Mouse (Mus musculus) spleen, postnatal 36 days (tissue): Measurements from ENCODE around the gene Guk1.
"Not testable (repeated sequence)": the region's sequence is repeated elsewhere in the genome, so short reads cannot be mapped to it uniquely, and the experiment has no call there.

Source experiments
- DNase-seq, 2 experiments: peaks; one replicate each; pipeline ENCODE4 v3.0.0; 2022; ENCODE audit warnings: low spot score in 2 of 2, mixed read lengths in 1 of 2

Guk1 gene

DNA sequence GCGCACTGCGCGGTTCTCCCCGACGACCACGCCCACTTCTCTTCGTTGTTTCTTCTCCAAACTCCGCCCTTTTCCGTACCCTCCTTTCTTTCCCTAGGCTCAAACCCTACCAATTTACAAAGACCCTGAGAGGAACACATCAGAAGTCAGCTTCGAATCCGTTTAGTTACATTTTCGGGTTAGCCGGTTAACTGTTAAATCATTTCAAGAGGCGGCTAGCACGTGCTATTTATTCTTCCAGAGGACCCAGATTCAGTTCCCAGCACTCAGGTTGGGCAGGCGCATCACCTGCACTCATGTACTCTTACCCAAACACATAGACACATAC lies at the start of gene Guk1:
Guk1 (minus strand) TSS at position 154 of the 328 bp plus-strand sequence.
- no peak for DNase-seq

DNA sequence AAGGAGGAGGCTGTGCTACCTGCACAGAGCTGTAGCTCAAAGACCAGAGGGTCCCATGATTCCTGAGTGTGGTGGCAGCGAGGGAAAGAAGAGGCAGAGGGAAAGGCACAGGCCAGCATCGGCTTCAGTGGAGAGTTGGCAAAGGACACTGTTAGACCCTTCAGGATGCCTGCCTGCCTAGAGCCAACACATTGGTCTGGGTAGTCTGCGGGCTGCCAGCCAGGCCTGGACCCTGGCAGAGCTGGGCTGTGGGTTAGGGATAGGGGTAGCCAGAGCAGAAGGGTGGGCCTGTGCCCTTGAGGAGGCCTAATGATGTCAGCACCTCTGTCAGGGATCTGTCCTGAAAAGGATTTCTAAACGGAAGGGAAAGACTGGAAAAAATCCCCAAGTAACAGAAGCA lies 47.8 kb upstream of the Guk1 start:
- no peak for DNase-seq

DNA sequence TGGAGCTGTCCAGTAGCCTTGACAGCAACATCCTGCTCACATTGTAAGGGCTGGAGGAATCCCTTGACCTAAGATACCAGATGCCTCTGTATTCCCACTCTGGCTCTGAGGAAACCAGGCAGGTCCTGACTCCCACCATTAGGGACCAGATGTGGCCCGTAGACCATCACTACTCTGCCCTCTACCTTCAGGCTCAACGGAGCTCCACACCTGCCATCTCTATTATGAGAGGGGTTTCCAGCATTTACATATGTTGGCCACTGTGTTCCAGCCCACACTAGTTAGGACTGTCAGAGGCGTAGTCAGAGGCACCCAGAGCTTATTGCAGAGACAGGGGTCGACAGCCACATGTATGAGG lies 47.4 kb upstream of the Guk1 start:
- DNase-seq, result no peak

GRCm38 (mm10) chr11:59238525-59239427 lies 46.8 kb upstream of the Guk1 start:
- DNase-seq, result peak; percentile 29 to 40

GRCm38 (mm10) chr11:59232797-59233196 lies 40.8 kb upstream of the Guk1 start:
- no peak for DNase-seq

DNA sequence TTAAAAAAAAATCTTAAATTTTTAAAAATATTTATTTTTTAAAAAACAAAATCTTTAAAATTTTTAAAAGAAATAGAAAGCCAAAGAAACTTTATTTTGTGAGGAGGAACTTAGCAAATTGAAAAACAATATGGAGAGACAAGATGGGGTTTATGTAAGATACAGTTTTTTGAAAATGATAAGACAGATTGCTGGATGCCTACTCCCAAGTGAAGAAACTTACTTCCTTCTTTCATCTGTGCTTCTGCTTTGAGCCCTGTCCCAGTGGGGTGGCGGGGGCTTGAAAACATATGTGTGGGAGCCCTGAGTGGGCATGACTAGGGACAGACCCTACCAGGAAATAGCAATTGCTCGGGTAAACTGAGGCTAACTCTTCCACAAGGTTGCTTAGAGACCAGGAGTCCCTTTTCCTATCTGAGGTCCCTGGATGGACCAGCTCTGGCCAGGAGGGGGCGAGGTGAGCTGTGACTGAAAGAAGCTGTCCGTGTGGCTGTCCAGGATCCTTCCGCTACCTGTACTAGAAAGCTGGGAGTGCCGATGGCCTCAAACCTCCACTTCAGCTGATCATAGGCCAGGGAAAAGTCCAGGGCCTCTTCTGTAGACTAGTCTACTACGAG lies 38.2 kb upstream of the Guk1 start:
- peak; percentile 24 to 57 for DNase-seq

- peak; percentile 95 to 96 for DNase-seq
Measured at GRCm38 (mm10) chr11:59228122-59228953, 36.3 kb upstream of the Guk1 start, which contains the start of gene Arf1. Arf1 (minus strand) TSS chr11:59228270.

- DNase-seq, result no peak
Measured at GRCm38 (mm10) chr11:59227604-59228121, 35.7 kb upstream of the Guk1 start.

DNA sequence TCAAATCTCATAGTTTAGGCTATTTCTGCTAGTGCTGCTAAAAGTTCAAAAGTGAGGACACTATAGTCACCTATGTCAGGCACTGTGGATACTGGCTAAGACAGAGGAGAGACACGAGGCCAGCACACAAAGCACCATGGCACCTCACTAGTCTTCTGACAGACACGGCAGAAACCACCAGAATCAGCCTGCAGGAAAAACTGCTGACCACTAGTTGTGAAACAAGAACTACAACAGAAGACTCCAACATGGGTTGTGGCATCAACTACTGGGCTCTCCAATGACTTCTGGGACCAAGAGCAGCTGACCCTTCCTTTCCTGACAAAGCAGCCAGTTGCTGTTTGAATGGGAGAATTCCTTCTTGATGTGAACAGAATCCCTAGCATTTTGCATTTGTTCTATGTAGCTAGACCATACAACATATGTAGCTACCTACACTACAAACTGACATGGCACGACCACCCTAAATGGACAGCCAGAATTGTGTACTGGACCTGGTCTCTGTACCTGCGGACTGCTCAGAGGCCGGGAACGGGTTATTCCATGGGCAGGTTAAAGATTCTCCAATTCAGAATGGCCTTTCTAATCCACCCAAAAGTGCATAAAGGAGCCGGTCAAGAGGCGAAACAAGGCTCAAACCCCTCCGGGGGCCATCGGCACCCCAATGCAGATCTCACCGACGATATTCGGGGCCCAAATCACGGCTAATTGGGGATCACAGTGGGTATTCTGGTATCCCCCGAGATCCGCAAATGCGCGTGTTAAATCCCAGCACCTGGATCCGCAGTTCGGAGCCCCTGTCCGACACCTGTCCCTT lies 35.0 kb upstream of the Guk1 start:
- no peak for DNase-seq

DNA sequence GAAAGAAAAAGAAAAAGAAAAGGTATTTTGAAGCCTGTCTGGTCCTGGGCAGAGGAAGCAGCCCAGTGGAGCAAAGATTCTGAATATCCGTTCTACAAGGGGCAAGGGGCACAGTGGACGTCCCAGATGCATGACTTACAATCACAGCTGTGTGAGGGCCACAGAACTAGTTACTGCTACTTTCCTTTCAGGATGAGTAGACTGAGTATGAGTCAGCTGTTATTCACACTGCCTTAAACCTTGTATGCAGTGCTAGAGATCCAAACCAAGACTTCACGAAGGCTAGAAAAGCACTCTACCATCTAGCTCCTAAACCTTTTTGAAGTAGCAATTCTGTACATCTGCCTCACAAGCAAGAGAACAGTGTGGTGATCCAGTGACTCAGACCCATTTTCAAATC lies 34.2 kb upstream of the Guk1 start:
- no peak for DNase-seq

- DNase-seq, result no peak
Measured at GRCm38 (mm10) chr11:59225167-59225566, 33.2 kb upstream of the Guk1 start.

DNA sequence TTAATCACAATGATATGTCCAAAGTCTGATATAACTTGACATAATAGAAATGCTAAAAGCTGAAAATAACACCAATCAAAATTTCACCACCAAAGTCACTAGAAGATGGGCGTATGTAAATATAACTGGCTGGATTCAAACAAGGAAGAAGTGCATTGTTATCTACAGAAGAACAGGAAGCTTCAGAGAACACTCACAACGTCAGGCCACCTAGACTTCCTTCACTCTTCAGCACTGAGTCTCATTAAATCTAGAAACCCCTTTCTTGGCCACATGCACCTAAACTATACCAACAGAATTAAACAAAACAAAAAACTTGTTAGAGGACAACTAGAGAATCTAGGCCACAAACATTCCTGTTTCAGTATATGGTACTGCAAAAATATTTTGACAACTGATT lies 32.5 kb upstream of the Guk1 start:
- DNase-seq, result no peak

DNA sequence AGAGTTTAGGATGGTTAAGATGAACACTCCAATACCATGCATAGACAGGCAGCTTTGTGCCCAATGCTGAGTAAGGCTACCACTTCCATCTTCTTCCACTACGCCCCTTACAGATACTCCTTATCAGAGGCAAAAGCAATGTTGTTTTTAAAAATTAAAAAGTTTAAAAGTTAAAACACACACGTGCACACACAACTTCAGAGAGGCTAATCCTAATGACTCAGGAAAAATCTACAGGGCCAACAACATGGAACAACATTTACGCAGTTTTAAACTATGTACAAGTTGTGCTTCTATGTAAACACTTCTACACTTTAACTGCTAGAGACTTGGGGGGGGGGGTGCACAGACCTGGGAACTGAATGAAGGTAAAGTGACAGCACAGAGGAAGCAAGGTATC lies 32.0 kb upstream of the Guk1 start:
- no peak for DNase-seq

DNA sequence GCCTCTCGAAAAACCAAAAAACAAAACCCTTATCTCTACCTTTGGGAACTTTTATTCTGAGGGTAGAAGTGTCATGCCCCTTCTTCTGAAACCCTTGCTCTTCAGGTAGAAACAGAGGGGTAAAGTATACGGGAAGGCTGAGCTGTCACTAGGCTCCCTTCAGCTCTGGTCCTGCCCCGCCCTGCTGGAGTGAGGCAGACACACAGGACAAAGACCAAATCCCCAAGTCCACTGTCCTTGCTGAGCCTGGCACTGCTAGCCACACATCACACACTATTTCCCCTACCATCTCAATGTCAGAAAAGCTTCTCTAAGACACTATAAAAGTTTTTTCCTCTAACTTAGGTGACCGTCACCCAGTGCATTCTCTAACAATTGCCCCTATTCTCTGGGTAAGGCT lies 30.3 kb upstream of the Guk1 start:
- DNase-seq, result no peak

DNA sequence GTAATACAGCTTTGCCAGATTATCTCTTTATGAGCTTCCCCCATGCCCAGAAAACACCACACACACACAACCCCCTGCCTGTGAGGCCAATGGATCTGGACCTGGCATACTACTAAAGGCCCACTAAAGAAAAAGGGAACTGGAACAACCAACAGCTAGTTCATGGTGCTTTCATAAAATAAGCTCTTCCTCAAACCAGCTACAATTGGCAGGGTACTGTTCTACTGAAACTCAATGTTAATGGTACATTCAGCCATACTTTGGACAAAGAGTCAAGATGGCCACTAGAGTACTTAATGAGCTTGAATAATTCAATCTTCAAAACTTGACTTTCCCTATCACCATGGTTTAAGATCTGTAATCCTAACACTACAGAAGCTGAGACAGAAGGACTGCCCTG lies 29.6 kb upstream of the Guk1 start:
- no peak for DNase-seq

GRCm38 (mm10) chr11:59219064-59219463 lies 27.1 kb upstream of the Guk1 start:
- DNase-seq, result no peak

DNA sequence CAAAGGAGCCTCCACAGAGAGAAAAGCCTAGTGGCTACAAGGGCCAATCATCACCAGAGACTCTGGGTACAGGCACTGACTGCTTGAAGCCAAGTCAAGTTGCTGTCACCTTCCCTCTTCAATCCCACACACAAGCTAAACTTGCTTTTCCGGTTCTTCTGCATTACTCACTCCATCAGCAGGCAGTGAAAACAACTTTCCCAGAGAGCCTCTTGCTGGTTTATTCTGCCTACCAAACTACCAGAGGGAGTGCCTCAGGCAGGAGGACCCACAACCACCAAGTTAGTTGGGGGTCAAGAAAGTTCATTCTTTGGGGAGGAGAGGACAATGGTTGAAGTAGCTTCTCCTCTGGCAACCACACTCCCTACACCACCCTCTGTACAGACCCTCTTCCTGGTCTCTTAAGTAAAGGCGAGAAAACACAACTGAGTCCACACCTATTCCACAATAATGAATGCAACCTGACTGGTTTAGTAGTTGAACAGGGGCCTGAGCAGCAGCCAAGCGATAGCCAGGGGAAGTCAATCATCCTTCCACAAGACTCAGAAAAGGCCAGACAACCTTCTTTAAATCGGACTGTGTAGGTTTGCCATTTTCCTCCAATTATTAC lies 26.5 kb upstream of the Guk1 start:
- no peak for DNase-seq

DNA sequence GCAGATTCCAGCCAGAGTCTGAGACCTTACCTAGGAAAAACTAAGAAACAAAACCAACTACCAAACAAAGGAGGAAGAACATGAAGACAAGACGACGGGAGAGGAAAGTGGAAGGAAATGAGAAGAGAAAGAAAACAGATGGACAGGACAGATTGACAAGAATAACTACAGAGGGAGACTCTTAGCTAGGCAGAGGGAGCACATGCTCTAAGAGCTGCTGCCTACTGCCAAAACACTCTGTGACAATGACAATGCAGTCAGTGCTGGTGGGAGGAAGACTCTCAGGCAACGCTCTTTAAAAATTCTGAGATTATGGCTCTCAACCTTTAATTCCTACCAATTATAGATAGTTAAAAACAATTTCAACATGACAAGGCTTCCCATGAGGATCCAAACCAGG lies 24.9 kb upstream of the Guk1 start:
- no peak for DNase-seq

DNA sequence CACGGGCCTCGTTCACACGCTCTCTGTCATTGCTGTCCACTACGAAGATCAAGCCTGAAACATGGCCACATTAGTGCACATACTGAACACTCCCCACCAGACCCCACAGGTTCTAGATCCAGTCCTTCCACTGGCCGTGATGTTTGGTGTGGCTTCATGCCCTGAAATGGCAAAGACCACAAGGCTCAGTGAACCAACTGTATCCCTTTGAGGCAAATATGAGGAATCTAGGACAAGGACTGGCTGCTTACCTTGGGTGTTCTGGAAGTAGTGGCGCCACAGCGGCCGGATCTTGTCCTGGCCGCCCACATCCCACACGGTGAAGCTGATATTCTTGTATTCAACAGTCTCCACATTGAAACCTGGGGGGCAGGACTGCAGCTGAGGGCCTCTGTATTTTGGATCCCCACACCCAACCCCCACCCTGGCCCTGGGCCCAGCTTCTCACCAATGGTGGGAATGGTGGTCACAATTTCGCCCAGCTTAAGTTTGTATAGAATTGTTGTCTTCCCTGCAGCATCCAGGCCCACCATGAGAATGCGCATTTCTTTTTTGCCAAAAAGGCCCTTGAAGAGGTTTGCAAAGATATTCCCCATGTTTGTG lies 21.0 kb upstream of the Guk1 start:
- DNase-seq, result no peak

- DNase-seq, result peak; percentile 71 to 74
Measured at GRCm38 (mm10) chr11:59212320-59212719, 20.3 kb upstream of the Guk1 start.

GRCm38 (mm10) chr11:59211561-59211960 lies 19.5 kb upstream of the Guk1 start:
- DNase-seq, result not testable (repeated sequence)
